Mouse (Mus musculus): Measurements from ENCODE around the gene Ssxb2. TPM values are rescaled to one million over a fixed set of nuclear protein-coding genes. Genes with fewer than 3 reads are reported as not detected.
"Not testable (repeated sequence)": the region's sequence is repeated elsewhere in the genome, so short reads cannot be mapped to it uniquely, and the experiment has no call there.

Gene Ssxb2
- polyA plus RNA-seq (2012; rRNA removed) (not detected in 2 replicates), polyA plus RNA-seq (2014; fragmentation: Nextera tagmentation; extraction: Ambion mirVana) (not detected in 2 replicates)

GRCm38 (mm10) chrX:8461626-8462025 lies at the start of gene Ssxb2:
TSS of gene Ssxb2 (minus strand) at chrX:8461726.
- DNase-seq (ENCODE audit: low read depth in 3 of 3, low spot score in 3 of 3); ATAC-seq (ENCODE audit: insufficient read depth): not testable (repeated sequence)
- WGBS (ENCODE audit: insufficient replicate concordance): 42% methylated on average over 2 of the region's 2 CpGs

GRCm38 (mm10) chrX:8413005-8413404 lies 48.5 kb downstream of the Ssxb2 start, which contains the start of gene Ssxb1:
TSS of gene Ssxb1 (plus strand) at chrX:8413305.
- H3K4me1 ChIP-seq (replicated peaks; ENCODE audit: control insufficient read depth in 2 of 2, insufficient read depth in 2 of 2, low read length in 1 of 2); H3K4me3 ChIP-seq (ENCODE audit: insufficient read depth in 1 of 2, low read depth in 2 of 2, low read length in 2 of 2); H3K27me3 ChIP-seq (ENCODE audit: control insufficient read depth, insufficient read depth, low read length); DNase-seq (ENCODE audit: low read depth in 3 of 3, low spot score in 3 of 3); H3K9me3 ChIP-seq (ENCODE audit: control insufficient read depth, low read length); ATAC-seq (ENCODE audit: insufficient read depth); H3K9ac ChIP-seq (replicated peaks); H3K36me3 ChIP-seq (replicated peaks; ENCODE audit: control insufficient read depth, insufficient read depth, low read depth); H3K27ac ChIP-seq; H3K4me2 ChIP-seq (ENCODE audit: low read depth): not testable (repeated sequence)
- 20% methylated on average over 1 of the region's 1 CpGs for WGBS (ENCODE audit: insufficient replicate concordance)

More at GRCm38 (mm10) chrX:8461626-8462025, at the start of gene Ssxb2:
- H3K27ac ChIP-seq; H3K9ac ChIP-seq (replicated peaks); H3K27me3 ChIP-seq (ENCODE audit: control insufficient read depth, insufficient read depth, low read length); H3K4me1 ChIP-seq (replicated peaks; ENCODE audit: control insufficient read depth in 2 of 2, insufficient read depth in 2 of 2, low read length in 1 of 2); H3K4me3 ChIP-seq (ENCODE audit: insufficient read depth in 1 of 2, low read depth in 2 of 2, low read length in 2 of 2); H3K4me2 ChIP-seq (ENCODE audit: low read depth); H3K36me3 ChIP-seq (replicated peaks; ENCODE audit: control insufficient read depth, insufficient read depth, low read depth); H3K9me3 ChIP-seq (ENCODE audit: control insufficient read depth, low read length): not testable (repeated sequence)

Other genes with a start within 250 kb of the Ssxb2 start
- 23.9 and 27.1 TPM in 2 replicates for gene Ftsj1, start 209.3 kb downstream of the Ssxb2 start, polyA plus RNA-seq (2012; rRNA removed)
- gene Ftsj1, start 209.3 kb downstream of the Ssxb2 start, polyA plus RNA-seq (2014; fragmentation: Nextera tagmentation; extraction: Ambion mirVana): 35.2 and 37.5 TPM in 2 replicates
- 45.7 and 54.8 TPM in 2 replicates for gene Slc38a5, start 190.6 kb downstream of the Ssxb2 start, polyA plus RNA-seq (2012; rRNA removed)
- gene Slc38a5, start 190.6 kb downstream of the Ssxb2 start, polyA plus RNA-seq (2014; fragmentation: Nextera tagmentation; extraction: Ambion mirVana): 73.4 and 84.8 TPM in 2 replicates
- not detected in 2 replicates for gene Ssxb10, start 134.3 kb downstream of the Ssxb2 start, polyA plus RNA-seq (2012; rRNA removed)
- gene Ssxb10, start 134.3 kb downstream of the Ssxb2 start, polyA plus RNA-seq (2014; fragmentation: Nextera tagmentation; extraction: Ambion mirVana): not detected in 2 replicates
- gene Ssxb9, start 94.7 kb downstream of the Ssxb2 start, polyA plus RNA-seq (2012; rRNA removed): not detected in 2 replicates
- gene Ssxb9, start 94.7 kb downstream of the Ssxb2 start, polyA plus RNA-seq (2014; fragmentation: Nextera tagmentation; extraction: Ambion mirVana): not detected in 2 replicates
- not detected in 2 replicates for gene Ssxb1, start 48.4 kb downstream of the Ssxb2 start, polyA plus RNA-seq (2012; rRNA removed)
- gene Ssxb1, start 48.4 kb downstream of the Ssxb2 start, polyA plus RNA-seq (2014; fragmentation: Nextera tagmentation; extraction: Ambion mirVana): not detected in 2 replicates
- gene Gm14459, start 63.2 kb upstream of the Ssxb2 start, polyA plus RNA-seq (2012; rRNA removed): not detected in 2 replicates
- not detected in 2 replicates for gene Gm14459, start 63.2 kb upstream of the Ssxb2 start, polyA plus RNA-seq (2014; fragmentation: Nextera tagmentation; extraction: Ambion mirVana)
- not detected in 2 replicates for gene Ssxb6, start 86.5 kb upstream of the Ssxb2 start, polyA plus RNA-seq (2012; rRNA removed)
- not detected in 2 replicates for gene Ssxb6, start 86.5 kb upstream of the Ssxb2 start, polyA plus RNA-seq (2014; fragmentation: Nextera tagmentation; extraction: Ambion mirVana)
- not detected in 2 replicates for gene Ssxb3, start 130.1 kb upstream of the Ssxb2 start, polyA plus RNA-seq (2012; rRNA removed)
- gene Ssxb3, start 130.1 kb upstream of the Ssxb2 start, polyA plus RNA-seq (2014; fragmentation: Nextera tagmentation; extraction: Ambion mirVana): not detected in 2 replicates
- not detected in 2 replicates for gene Ssxb8, start 229.1 kb upstream of the Ssxb2 start, polyA plus RNA-seq (2012; rRNA removed)
- gene Ssxb8, start 229.1 kb upstream of the Ssxb2 start, polyA plus RNA-seq (2014; fragmentation: Nextera tagmentation; extraction: Ambion mirVana): not detected in 2 replicates

Data from liver, embryonic 14.5 days (tissue).